Mouse (Mus musculus): Measurements from ENCODE around the gene Mterf1b.

DNA sequence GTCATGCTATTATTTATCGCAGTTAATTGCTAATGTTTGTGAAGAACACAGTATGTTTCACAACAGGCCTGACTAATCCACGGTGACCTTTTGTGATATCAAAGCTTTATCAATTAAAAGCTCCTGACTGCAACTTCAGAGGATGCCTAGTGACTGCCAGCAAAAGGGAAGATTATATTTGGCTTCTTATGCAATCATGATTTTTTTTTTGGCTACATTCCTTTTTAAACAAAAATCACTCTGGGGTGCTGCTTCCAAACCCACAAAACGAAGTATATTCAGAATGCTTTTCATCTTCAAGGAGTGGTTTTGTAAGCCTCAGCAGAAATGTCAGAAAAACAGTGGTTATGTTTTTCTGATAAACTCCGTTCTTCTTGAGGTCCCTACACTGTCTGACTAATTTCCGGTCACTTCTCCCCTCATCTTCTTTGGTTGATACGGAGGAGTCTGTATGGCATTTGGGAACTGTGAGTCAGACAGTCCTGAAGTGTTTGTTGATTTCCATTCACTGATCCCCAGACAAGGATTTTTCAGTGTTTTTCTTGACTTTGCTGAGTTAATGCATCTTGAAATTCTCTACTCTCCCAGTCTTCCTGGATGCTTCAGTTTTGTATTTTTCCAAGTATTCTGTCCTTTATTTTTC, 29.9 kb downstream of the Mterf1b start:
- TF ChIP-seq CTCF (IDR thresholded peaks at IDR 0.05; ENCODE audit: extremely low read depth, insufficient read depth, insufficient read length, insufficient replicate concordance) = no peak
- no peak for TF ChIP-seq POLR2A (IDR thresholded peaks at IDR 0.05; ENCODE audit: low read depth, low read length)

Data from spleen, adult 2 months (tissue).